Mouse (Mus musculus) heart, embryonic 16.5 days (tissue): ENCODE results near the gene Oxct2a. TPM values are rescaled to one million over a fixed set of nuclear protein-coding genes. Genes with fewer than 3 reads are reported as not detected.
"Not testable (repeated sequence)": the region's sequence is repeated elsewhere in the genome, so short reads cannot be mapped to it uniquely, and the experiment has no call there.

Source experiments
- ATAC-seq: fragments of 200-750 bp; cut with Nextera tagmentation; replicated peaks from 2 replicates; pipeline ENCODE4 v1.8.0; 2017; ENCODE audit warnings: moderate number of reproducible peaks; ENCODE audit not compliant: insufficient read depth, low FRiP score; ENCODE audit errors: extremely low read depth
- H3K27ac ChIP-seq: fragments of 300-500 bp; sonication (generic); 2 replicates; pipeline ENCODE4 v1.5.1; 2014; ENCODE audit warnings: mild to moderate bottlenecking, low read length, control low read depth, moderate library complexity
- H3K27me3 ChIP-seq: fragments of 300-500 bp; sonication (generic); 2 replicates; pipeline ENCODE4 v1.6.1; 2014; ENCODE audit warnings: low read length, mixed read lengths; ENCODE audit not compliant: control insufficient read depth, insufficient read depth
- H3K36me3 ChIP-seq: fragments of 300-500 bp; sonication (generic); 2 replicates; pipeline ENCODE4 v1.6.1; 2014; ENCODE audit not compliant: control insufficient read depth, insufficient read depth
- H3K4me1 ChIP-seq: fragments of 300-500 bp; sonication (generic); 2 replicates; pipeline ENCODE4 v1.6.1; 2014; ENCODE audit warnings: low read length, mixed read lengths; ENCODE audit not compliant: control insufficient read depth, insufficient read depth
- H3K4me2 ChIP-seq: fragments of 300-500 bp; sonication (generic); 2 replicates; pipeline ENCODE4 v1.6.1; 2014; ENCODE audit warnings: low read depth, mild to moderate bottlenecking, control low read depth, low read length
- H3K4me3 ChIP-seq: fragments of 300-500 bp; sonication (generic); 2 replicates; pipeline ENCODE4 v1.5.1; 2014; ENCODE audit warnings: mild to moderate bottlenecking, control low read depth, low read length
- H3K9ac ChIP-seq: fragments of 300-500 bp; sonication (generic); 2 replicates; pipeline ENCODE4 v1.6.1; 2014; ENCODE audit warnings: low read length, control low read depth
- H3K9me3 ChIP-seq: fragments of 300-500 bp; sonication (generic); replicated peaks from 2 replicates; pipeline ENCODE4 v1.6.1; 2016; ENCODE audit warnings: low read length; ENCODE audit not compliant: control insufficient read depth
- WGBS: fragments of 180-500 bp; shearing (Covaris S2); extraction: QIAGEN DNeasy Blood & Tissue Kit; methylation state at CpG from one replicate; pipeline ENCODE4 v1.1.7; 2014; 5-methylcytosine and 5-hydroxymethylcytosine counted together
- polyA plus RNA-seq: library from polyadenylated mRNA; unstranded; fragments of >200 nt; fragmentation: Nextera tagmentation; extraction: Ambion mirVana; gene quantifications from 2 replicates; pipeline ENCODE4 v1.2.1, GENCODE M21; 2015

The Oxct2a gene
- polyA plus RNA-seq, 1 experiment from 2014 or later: not detected

DNA sequence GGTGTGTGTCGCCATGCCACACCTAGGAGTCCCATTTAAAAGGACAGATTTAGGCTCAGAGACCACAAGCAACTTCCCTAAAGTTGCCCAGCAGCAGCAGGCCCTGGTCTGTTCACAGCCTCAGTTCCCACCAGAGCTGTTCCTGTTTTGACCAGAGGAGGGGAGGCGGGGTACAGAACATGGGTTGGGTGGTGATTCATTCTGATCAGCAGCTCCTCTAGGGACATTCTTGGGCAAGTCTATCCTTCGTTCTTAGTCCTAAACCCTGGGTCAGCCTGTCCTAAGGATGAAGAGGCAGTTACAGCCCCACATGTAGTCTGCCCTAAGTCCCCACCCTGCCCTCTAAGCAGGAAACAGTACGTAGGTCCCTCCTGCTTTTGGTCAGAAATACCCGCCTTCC lies 16.8 kb upstream of the Oxct2a start:
- no peaks in the 10 kb centered on the region for H3K9me3 ChIP-seq
- 61% methylated on average over 5 of the region's 5 CpGs for WGBS
- H3K4me1 ChIP-seq: peaks cover 13% of the 10 kb centered on the region
- no peak overlapping the region for H3K4me2 ChIP-seq
- no peak overlapping the region for H3K4me3 ChIP-seq
- H3K36me3 ChIP-seq: no peaks in the 10 kb centered on the region
- no peak for ATAC-seq
- no peak overlapping the region for H3K9ac ChIP-seq
- H3K27ac ChIP-seq: no peak overlapping the region
- peaks cover 31% of the 10 kb centered on the region for H3K27me3 ChIP-seq

DNA sequence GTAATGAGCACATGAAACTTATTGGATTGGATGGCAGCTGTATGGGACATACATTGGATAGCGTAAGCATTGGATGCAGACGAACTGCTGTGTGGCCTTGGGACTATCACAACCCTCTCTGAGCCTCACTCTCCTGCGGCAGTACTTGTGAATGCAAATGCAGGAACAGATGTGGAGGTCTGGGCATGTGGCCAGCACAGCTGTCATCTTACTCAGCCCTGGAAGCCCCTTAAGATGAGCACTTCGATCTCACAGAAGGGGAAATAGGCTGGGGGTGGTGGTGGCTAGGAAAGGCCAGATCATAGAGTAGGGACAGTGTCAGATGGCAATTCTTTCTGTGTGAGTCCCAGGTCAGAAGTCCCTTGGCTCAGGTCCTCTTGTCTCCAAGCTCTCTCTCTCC lies 14.3 kb upstream of the Oxct2a start:
- Histone ChIP-seq H3K27me3 (peaks cover 24% of the 10 kb centered on the region), H3K36me3 (no peaks in the 10 kb centered on the region), H3K9ac (no peak overlapping the region), H3K4me3 (no peak overlapping the region), H3K4me1 (peaks cover 8% of the 10 kb centered on the region; the same call in 1 of the 2 replicates), H3K9me3 (peaks cover 5% of the 10 kb centered on the region; the same call in 1 of the 2 replicates), H3K27ac (no peak overlapping the region), H3K4me2 (no peak overlapping the region)
- WGBS: 61% methylated on average over 4 of the region's 4 CpGs
- ATAC-seq: no peak

DNA sequence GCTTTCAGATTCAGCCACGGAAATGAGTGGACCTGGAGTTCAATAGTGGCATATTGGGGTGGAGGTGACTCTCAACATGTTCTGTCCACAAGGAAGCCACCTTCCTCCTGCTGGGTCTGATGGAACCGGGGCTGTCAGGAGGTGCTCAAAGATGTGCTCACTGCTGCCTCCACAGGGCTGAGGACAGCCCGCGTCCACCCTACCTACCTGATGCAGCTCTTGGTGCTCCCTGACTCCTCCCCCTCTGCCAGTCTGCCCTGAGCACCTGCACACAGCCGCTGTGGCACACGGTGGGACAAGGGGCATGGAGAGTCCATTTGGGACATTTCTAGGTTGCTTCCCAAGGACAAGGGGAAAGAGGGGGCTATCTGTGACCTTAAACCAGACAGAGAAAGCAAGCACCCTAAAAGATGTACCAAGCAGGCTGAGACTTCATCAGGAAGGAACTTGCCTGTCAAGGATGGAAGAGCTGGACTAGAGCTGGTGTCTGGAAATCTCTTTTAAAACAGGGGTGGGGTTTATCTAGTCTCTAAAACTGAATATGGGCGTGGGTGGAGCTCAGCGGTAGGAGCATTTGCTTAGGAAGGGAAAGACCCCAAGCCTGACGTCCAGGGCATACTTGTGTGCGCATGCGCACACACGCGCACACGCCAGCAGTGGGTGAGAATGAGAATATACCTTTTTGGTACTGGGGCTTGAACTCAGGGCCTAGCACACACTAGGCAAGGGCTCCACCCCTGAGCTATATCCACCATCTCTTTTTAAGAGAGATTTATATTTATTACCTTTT lies 12.6 kb upstream of the Oxct2a start:
- Histone ChIP-seq H3K4me1 (no peaks in the 10 kb centered on the region), H3K4me2 (no peak overlapping the region), H3K9me3 (peaks cover 5% of the 10 kb centered on the region; the same call in 1 of the 2 replicates), H3K27ac (no peak overlapping the region), H3K36me3 (no peaks in the 10 kb centered on the region), H3K9ac (no peak overlapping the region), H3K27me3 (peaks cover 7% of the 10 kb centered on the region), H3K4me3 (no peak overlapping the region)
- 62% methylated on average over 14 of the region's 14 CpGs for WGBS
- ATAC-seq: no peak

DNA sequence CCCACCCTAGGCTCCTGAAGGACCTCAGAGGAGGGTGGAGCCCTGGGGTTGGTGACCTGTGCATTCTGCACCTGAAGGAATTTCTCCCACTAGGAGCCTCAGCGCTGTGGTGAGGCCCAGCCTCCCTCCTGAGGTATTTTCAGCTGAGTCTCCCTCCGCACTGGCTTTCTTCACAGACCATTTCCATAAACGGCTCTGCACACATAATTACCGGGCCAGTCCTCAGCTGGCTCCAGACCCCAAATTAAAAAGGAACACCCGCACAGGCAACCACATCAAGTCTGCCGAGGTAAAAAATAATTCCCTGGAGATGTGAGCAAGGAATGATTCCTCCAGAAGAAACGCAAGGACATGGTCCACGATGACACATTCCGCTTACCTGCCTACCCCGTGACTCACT lies 11.8 kb upstream of the Oxct2a start:
- not testable (repeated sequence) for H3K27me3 ChIP-seq, H3K4me2 ChIP-seq, H3K4me3 ChIP-seq, H3K27ac ChIP-seq, H3K36me3 ChIP-seq, H3K4me1 ChIP-seq, ATAC-seq, H3K9ac ChIP-seq, H3K9me3 ChIP-seq
- WGBS: 79% methylated on average over 10 of the region's 10 CpGs

DNA sequence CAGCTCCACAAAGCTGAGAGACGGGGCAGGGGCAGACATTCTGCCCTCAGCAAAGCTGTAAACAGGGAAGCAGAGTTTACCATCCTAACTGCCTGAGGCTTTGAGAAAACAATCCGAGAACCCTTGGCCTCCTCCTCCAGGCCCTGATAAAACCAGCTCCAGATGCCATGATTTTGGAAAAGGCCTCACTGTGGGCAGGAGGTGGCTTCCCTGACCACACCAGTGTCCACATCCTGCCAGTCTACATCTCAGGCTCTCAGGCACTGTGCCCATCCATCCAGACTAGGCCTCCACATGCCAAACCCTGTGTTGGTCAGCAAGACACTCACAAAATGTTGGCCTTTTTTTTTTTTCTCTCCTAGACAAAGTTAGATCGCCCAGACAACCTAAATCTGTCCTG lies 10.7 kb upstream of the Oxct2a start:
- Histone ChIP-seq H3K4me1 (no peaks in the 10 kb centered on the region), H3K27me3 (no peaks in the 10 kb centered on the region; the same call in 1 of the 2 replicates), H3K4me2 (no peak overlapping the region), H3K9ac (no peak overlapping the region), H3K9me3 (peaks cover 5% of the 10 kb centered on the region; the same call in 1 of the 2 replicates), H3K36me3 (no peaks in the 10 kb centered on the region), H3K27ac (no peak overlapping the region), H3K4me3 (no peak overlapping the region)
- 64% methylated on average over 3 of the region's 3 CpGs for WGBS
- ATAC-seq: no peak

DNA sequence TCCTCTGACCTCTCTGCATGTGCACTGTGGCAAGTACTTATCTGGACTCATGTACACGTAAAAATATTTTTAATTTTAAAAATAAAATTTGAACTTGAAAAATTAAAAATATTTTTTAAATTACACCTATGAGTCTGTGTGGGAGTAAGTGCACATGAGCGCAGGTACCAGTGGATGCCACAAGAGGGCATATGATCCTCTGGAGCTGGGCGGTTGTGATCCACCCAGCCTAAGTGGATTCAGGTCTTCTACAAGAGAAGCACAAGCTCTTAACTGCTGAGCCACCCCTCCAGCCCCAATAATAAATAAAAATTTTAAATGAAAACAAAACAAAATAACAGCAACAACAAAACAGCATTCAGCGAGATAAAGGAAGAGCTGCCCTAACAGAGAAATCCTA lies 9.7 kb upstream of the Oxct2a start:
- no peak for ATAC-seq
- Histone ChIP-seq H3K36me3 (no peaks in the 10 kb centered on the region), H3K4me2 (no peak overlapping the region), H3K9ac (no peak overlapping the region), H3K27me3 (no peaks in the 10 kb centered on the region), H3K4me1 (no peaks in the 10 kb centered on the region), H3K27ac (no peak overlapping the region), H3K9me3 (peaks cover 5% of the 10 kb centered on the region; the same call in 1 of the 2 replicates), H3K4me3 (no peak overlapping the region)
- WGBS: 91% methylated on average over 4 of the region's 4 CpGs

DNA sequence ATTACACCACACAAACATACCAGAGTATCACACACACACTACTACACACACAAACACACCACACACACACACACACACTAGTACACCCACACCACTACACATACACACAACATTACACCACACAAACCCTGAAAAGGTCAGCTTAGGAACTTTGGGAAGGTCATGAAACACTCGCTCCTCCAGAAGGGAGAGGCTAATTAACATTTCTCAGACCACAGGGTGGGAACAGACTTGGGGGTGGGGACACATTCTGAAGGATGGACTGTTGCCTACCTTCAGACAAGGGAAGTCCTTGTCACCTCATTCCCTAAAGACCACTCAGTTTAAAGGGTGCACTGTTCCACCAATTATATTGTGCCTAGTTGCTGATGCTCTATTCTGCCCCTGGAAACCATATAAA lies 8.5 kb upstream of the Oxct2a start:
- H3K4me3 ChIP-seq, H3K9me3 ChIP-seq, H3K4me1 ChIP-seq, H3K9ac ChIP-seq, ATAC-seq, H3K27ac ChIP-seq, H3K4me2 ChIP-seq, H3K27me3 ChIP-seq, H3K36me3 ChIP-seq: not testable (repeated sequence)
- 93% methylated on average over 1 of the region's 1 CpGs for WGBS

DNA sequence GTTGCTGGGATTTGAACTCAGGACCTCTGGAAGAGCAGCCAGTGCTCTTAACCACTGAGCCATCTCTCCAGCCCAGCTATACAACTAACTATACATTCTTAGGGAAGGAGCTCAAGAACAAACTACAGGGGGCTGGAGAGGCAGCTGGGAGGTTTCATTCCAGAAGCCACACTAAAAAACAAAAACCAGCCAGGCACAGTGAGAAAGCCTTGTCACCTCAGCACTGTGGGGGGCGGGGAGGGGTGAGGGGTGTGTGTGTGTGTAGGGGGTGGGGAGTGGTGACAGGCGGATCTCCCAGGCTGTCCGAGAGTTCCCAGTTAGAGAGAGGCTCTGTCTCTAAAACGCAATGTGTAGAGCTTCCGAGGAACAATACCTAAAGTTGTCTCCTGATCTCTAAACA lies 7.9 kb upstream of the Oxct2a start:
- no peaks in the 10 kb centered on the region for H3K36me3 ChIP-seq
- no peak overlapping the region for H3K4me3 ChIP-seq
- no peak overlapping the region for H3K4me2 ChIP-seq
- H3K27me3 ChIP-seq: no peaks in the 10 kb centered on the region
- peaks cover 5% of the 10 kb centered on the region; the same call in 1 of the 2 replicates for H3K9me3 ChIP-seq
- H3K4me1 ChIP-seq: no peaks in the 10 kb centered on the region
- WGBS: 61% methylated on average over 5 of the region's 5 CpGs
- H3K9ac ChIP-seq: no peak overlapping the region
- ATAC-seq: no peak
- H3K27ac ChIP-seq: no peak overlapping the region

DNA sequence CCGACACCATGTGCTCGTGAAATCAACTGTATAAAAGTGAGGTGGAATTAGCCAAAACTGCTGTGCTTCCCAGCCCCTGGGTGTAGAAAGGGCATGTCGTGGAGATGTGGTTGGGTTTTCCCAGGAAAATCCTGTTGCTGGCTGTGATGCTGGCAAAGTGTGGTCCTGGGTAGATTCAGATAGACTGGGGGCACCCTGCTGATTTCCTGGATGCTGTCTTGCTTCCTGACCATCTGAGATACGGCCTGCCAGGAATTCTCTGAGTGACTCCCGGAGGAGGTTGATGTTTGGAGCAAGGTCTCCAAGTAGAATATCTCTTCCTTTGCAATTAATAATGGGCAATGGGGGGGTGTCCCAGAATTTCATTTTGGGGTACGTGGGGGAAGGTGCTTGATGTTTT lies 5.5 kb upstream of the Oxct2a start:
- Histone ChIP-seq H3K4me1 (peaks cover 7% of the 10 kb centered on the region; the same call in 1 of the 2 replicates), H3K27ac (no peak overlapping the region), H3K4me3 (no peak overlapping the region), H3K4me2 (no peak overlapping the region), H3K9me3 (peaks cover 5% of the 10 kb centered on the region; the same call in 1 of the 2 replicates), H3K36me3 (no peaks in the 10 kb centered on the region), H3K9ac (no peak overlapping the region), H3K27me3 (no peaks in the 10 kb centered on the region)
- WGBS: 61% methylated on average over 6 of the region's 6 CpGs
- no peak for ATAC-seq
